Mouse (Mus musculus) heart, adult 2 months (tissue): ENCODE measurements around the gene Olfr235. TPM values are rescaled to one million over a fixed set of nuclear protein-coding genes. Genes with fewer than 3 reads are reported as not detected.
"Not testable (repeated sequence)": the region's sequence is repeated elsewhere in the genome, so short reads cannot be mapped to it uniquely, and the experiment has no call there.

Source experiments
- DNase-seq, 2 experiments: peaks; one replicate each; pipeline ENCODE4 v3.0.0; 2021
- H3K27ac ChIP-seq: fragments of 200-600 bp; 2 replicates; pipeline ENCODE4 v1.8.1; 2022
- H3K27me3 ChIP-seq: fragments of 200-500 bp; 2 replicates; pipeline ENCODE4 v1.6.1; 2012; ENCODE audit warnings: mild to moderate bottlenecking, low read length, inconsistent platforms, mixed read lengths; ENCODE audit not compliant: control insufficient read depth, insufficient read depth
- H3K36me3 ChIP-seq: fragments of 200-500 bp; 2 replicates; pipeline ENCODE4 v1.6.1; 2012; ENCODE audit warnings: low read length, inconsistent platforms; ENCODE audit not compliant: control insufficient read depth, insufficient read depth
- H3K4me1 ChIP-seq: fragments of 200-500 bp; 2 replicates; pipeline ENCODE4 v1.6.1; 2011; ENCODE audit warnings: low read length; ENCODE audit not compliant: control insufficient read depth, insufficient read depth
- H3K4me3 ChIP-seq: fragments of 200-600 bp; 2 replicates; pipeline ENCODE4 v1.8.1; 2022
- H3K79me2 ChIP-seq: fragments of 200-500 bp; replicated peaks from 2 replicates; pipeline ENCODE4 v1.6.1; 2012; ENCODE audit warnings: mild to moderate bottlenecking, inconsistent platforms, low read length, moderate library complexity, mixed read lengths; ENCODE audit not compliant: control insufficient read depth, insufficient read depth
- H3K9ac ChIP-seq: fragments of 200-500 bp; 2 replicates; pipeline ENCODE4 v1.6.1; 2012; ENCODE audit warnings: low read depth, mild to moderate bottlenecking, control low read depth, inconsistent platforms, low read length, mixed read lengths
- CTCF ChIP-seq: fragments of 200-600 bp; IDR thresholded peaks from 2 replicates; pipeline ENCODE4 v1.8.1; 2022; ENCODE audit warnings: antibody characterized with exemption, mild to moderate bottlenecking, moderate library complexity
- EP300 ChIP-seq: fragments of 200-500 bp; IDR thresholded peaks from 2 replicates; pipeline ENCODE4 v1.6.1; 2011; ENCODE audit warnings: low read depth, low read length, control low read depth; ENCODE audit not compliant: insufficient read depth
- POLR2A ChIP-seq: fragments of 200-500 bp; IDR thresholded peaks from 2 replicates; pipeline ENCODE4 v1.6.1; 2011; ENCODE audit warnings: mild to moderate bottlenecking, low read depth, low read length, control low read depth; ENCODE audit not compliant: insufficient read depth
- WGBS: fragments of 180-500 bp; shearing (Covaris S2); methylation state at CpG from one replicate; pipeline ENCODE4 v1.1.7; 2018; 5-methylcytosine and 5-hydroxymethylcytosine counted together
- intact Hi-C: fragments of 180-260 bp; cut with DNase I; formaldehyde crosslinking; loops from one replicate; pipeline ENCODE4 v1.15.1; 2025
- long read RNA-seq: library from polyadenylated mRNA; stranded (forward); transcript quantifications from one replicate; pipeline ENCODE4 v2.0.0, GENCODE M21; 2021
- polyA plus RNA-seq: library from polyadenylated mRNA; depleted of rRNA; stranded (reverse); fragments of >200 nt; gene quantifications from 2 replicates; pipeline ENCODE4 v1.2.3, GENCODE M21; 2012; rRNA removed
- total RNA-seq, 2 experiments: library from RNA; stranded (reverse); gene quantifications; 2 replicates each; pipeline ENCODE4 v1.2.3; 2021

Olfr235 gene
- not detected for total RNA-seq
- polyA plus RNA-seq = not detected in 2 replicates
- long read RNA-seq = 0 reads

- TF ChIP-seq POLR2A (no peak), CTCF (no peak), EP300 (no peak)
- Histone ChIP-seq H3K27ac (no peak within 1 kb of the TSS), H3K4me3 (no peak within 1 kb of the TSS), H3K27me3 (no peaks in the 10 kb centered on the region), H3K79me2 (no peaks in the 10 kb centered on the region), H3K9ac (no peak within 1 kb of the TSS), H3K4me1 (no peaks in the 10 kb centered on the region), H3K36me3 (no peaks in the 10 kb centered on the region)
- no peak for DNase-seq
- 34% methylated on average over 1 of the region's 1 CpGs for WGBS
- intact Hi-C loops = no loop called here
Observed at GRCm38 (mm10) chr19:12260732-12261131, at the start of gene Olfr235. Gene Olfr235, plus strand, starts transcription at chr19:12261032.

- H3K27ac ChIP-seq, H3K4me3 ChIP-seq, H3K4me1 ChIP-seq, DNase-seq, H3K36me3 ChIP-seq, H3K9ac ChIP-seq, H3K79me2 ChIP-seq, H3K27me3 ChIP-seq: not testable (repeated sequence)
- intact Hi-C loops = loop anchor here (5.0 kb wide), 1 partner anchor 55 kb away; no protein-coding TSS in a partner anchor
Observed at GRCm38 (mm10) chr19:12232496-12232895, 28.3 kb upstream of the Olfr235 start, which contains the start of gene Olfr1432. Gene Olfr1432, minus strand, starts transcription at chr19:12232596.

- Histone ChIP-seq H3K9ac (no peak within 1 kb of the TSS), H3K27me3 (no peaks in the 10 kb centered on the region), H3K4me3 (no peak within 1 kb of the TSS), H3K27ac (no peak within 1 kb of the TSS), H3K79me2 (no peaks in the 10 kb centered on the region), H3K36me3 (no peaks in the 10 kb centered on the region), H3K4me1 (no peaks in the 10 kb centered on the region)
- WGBS = 68% methylated on average over 1 of the region's 1 CpGs
- no peak for DNase-seq
- intact Hi-C loops = no loop called here
- TF ChIP-seq CTCF (no peak), EP300 (no peak), POLR2A (no peak)
Observed at GRCm38 (mm10) chr19:12241559-12241958, 19.3 kb upstream of the Olfr235 start, which contains the start of gene Olfr262. Gene Olfr262, minus strand, starts transcription at chr19:12241659.

GRCm38 (mm10) chr19:12279554-12279953 is 18.7 kb downstream of the Olfr235 start, which contains the start of gene Olfr1434:
Gene Olfr1434, plus strand, starts transcription at chr19:12279854.
- Histone ChIP-seq H3K4me3 (no peak within 1 kb of the TSS), H3K27me3 (no peaks in the 10 kb centered on the region), H3K27ac (no peak within 1 kb of the TSS), H3K79me2 (no peaks in the 10 kb centered on the region), H3K4me1 (no peaks in the 10 kb centered on the region), H3K9ac (no peak within 1 kb of the TSS), H3K36me3 (no peaks in the 10 kb centered on the region)
- TF ChIP-seq POLR2A = no peak
- no peak for TF ChIP-seq CTCF
- TF ChIP-seq EP300 = no peak
- intact Hi-C loops = no loop called here
- DNase-seq = no peak
- 51% methylated on average over 2 of the region's 2 CpGs for WGBS

GRCm38 (mm10) chr19:12292979-12293378 is 32.1 kb downstream of the Olfr235 start:
- intact Hi-C loops = no loop called here
- no peak for DNase-seq
- no peaks in the 10 kb centered on the region for H3K27me3 ChIP-seq
- H3K79me2 ChIP-seq = no peaks in the 10 kb centered on the region
- no peaks in the 10 kb centered on the region for H3K4me1 ChIP-seq
- no peak for TF ChIP-seq EP300
- TF ChIP-seq CTCF = no peak
- no peak for TF ChIP-seq POLR2A
- H3K27ac ChIP-seq = no peak overlapping the region
- no peak overlapping the region for H3K9ac ChIP-seq
- no peaks in the 10 kb centered on the region for H3K36me3 ChIP-seq
- H3K4me3 ChIP-seq = no peak overlapping the region

GRCm38 (mm10) chr19:12299030-12299429 is 38.2 kb downstream of the Olfr235 start, which contains the start of gene Olfr1436:
Gene Olfr1436, minus strand, starts transcription at chr19:12299130.
- DNase-seq = not testable (repeated sequence)

More at GRCm38 (mm10) chr19:12299030-12299429, 38.2 kb downstream of the Olfr235 start, which contains the start of gene Olfr1436:
- H3K27ac ChIP-seq, H3K79me2 ChIP-seq, H3K36me3 ChIP-seq, intact Hi-C loops, H3K9ac ChIP-seq, H3K4me1 ChIP-seq, H3K4me3 ChIP-seq, H3K27me3 ChIP-seq: not testable (repeated sequence)
- WGBS = 55% methylated on average over 1 of the region's 1 CpGs

Other genes starting within 250 kb of the Olfr235 start
- gene Olfr1423, start 219.7 kb upstream of the Olfr235 start, total RNA-seq = not detected
- not detected in 2 replicates for gene Olfr1423, start 219.7 kb upstream of the Olfr235 start, polyA plus RNA-seq
- not detected for gene Olfr1424, start 198.3 kb upstream of the Olfr235 start, total RNA-seq
- gene Olfr1424, start 198.3 kb upstream of the Olfr235 start, polyA plus RNA-seq = not detected in 2 replicates
- not detected for gene Olfr1425, start 183.3 kb upstream of the Olfr235 start, total RNA-seq
- not detected in 2 replicates for gene Olfr1425, start 183.3 kb upstream of the Olfr235 start, polyA plus RNA-seq
- gene Olfr1426, start 169.0 kb upstream of the Olfr235 start, total RNA-seq = not detected
- not detected in 2 replicates for gene Olfr1426, start 169.0 kb upstream of the Olfr235 start, polyA plus RNA-seq
- not detected for gene Olfr1427, start 157.7 kb upstream of the Olfr235 start, total RNA-seq
- not detected in 2 replicates for gene Olfr1427, start 157.7 kb upstream of the Olfr235 start, polyA plus RNA-seq
- gene Olfr1428, start 145.1 kb upstream of the Olfr235 start, total RNA-seq = not detected
- gene Olfr1428, start 145.1 kb upstream of the Olfr235 start, polyA plus RNA-seq = not detected in 2 replicates
- gene Olfr76, start 137.8 kb upstream of the Olfr235 start, total RNA-seq = not detected
- gene Olfr76, start 137.8 kb upstream of the Olfr235 start, polyA plus RNA-seq = not detected in 2 replicates
- not detected for gene Olfr1555-ps1, start 90.9 kb upstream of the Olfr235 start, total RNA-seq
- gene Olfr1555-ps1, start 90.9 kb upstream of the Olfr235 start, polyA plus RNA-seq = not detected in 2 replicates
- not detected for gene Olfr1431, start 60.4 kb upstream of the Olfr235 start, total RNA-seq
- not detected in 2 replicates for gene Olfr1431, start 60.4 kb upstream of the Olfr235 start, polyA plus RNA-seq
- gene Olfr1432, start 28.4 kb upstream of the Olfr235 start, total RNA-seq = not detected
- not detected in 2 replicates for gene Olfr1432, start 28.4 kb upstream of the Olfr235 start, polyA plus RNA-seq
- not detected for gene Olfr262, start 19.4 kb upstream of the Olfr235 start, total RNA-seq
- not detected in 2 replicates for gene Olfr262, start 19.4 kb upstream of the Olfr235 start, polyA plus RNA-seq
- gene Olfr1434, start 18.8 kb downstream of the Olfr235 start, total RNA-seq = not detected
- not detected in 2 replicates for gene Olfr1434, start 18.8 kb downstream of the Olfr235 start, polyA plus RNA-seq
- not detected for gene Olfr1436, start 38.1 kb downstream of the Olfr235 start, total RNA-seq
- gene Olfr1436, start 38.1 kb downstream of the Olfr235 start, polyA plus RNA-seq = not detected in 2 replicates
- gene Olfr1437, start 64.1 kb downstream of the Olfr235 start, total RNA-seq = not detected
- not detected in 2 replicates for gene Olfr1437, start 64.1 kb downstream of the Olfr235 start, polyA plus RNA-seq
- not detected for gene Olfr1438-ps1, start 74.9 kb downstream of the Olfr235 start, total RNA-seq
- not detected in 2 replicates for gene Olfr1438-ps1, start 74.9 kb downstream of the Olfr235 start, polyA plus RNA-seq
- gene Olfr1440, start 126.2 kb downstream of the Olfr235 start, total RNA-seq = not detected
- gene Olfr1440, start 126.2 kb downstream of the Olfr235 start, polyA plus RNA-seq = not detected in 2 replicates
- gene Olfr1441, start 156.4 kb downstream of the Olfr235 start, total RNA-seq = not detected
- gene Olfr1441, start 156.4 kb downstream of the Olfr235 start, polyA plus RNA-seq = not detected in 2 replicates
- not detected for gene Pfpl, start 166.9 kb downstream of the Olfr235 start, total RNA-seq
- not detected in 2 replicates for gene Pfpl, start 166.9 kb downstream of the Olfr235 start, polyA plus RNA-seq
- 1 to 10 TPM; 7.4 to 8.0 TPM for gene Mpeg1, start 199.7 kb downstream of the Olfr235 start, total RNA-seq
- 3.5 and 4.3 TPM in 2 replicates for gene Mpeg1, start 199.7 kb downstream of the Olfr235 start, polyA plus RNA-seq
- gene Dtx4, start 240.4 kb downstream of the Olfr235 start, total RNA-seq = 1 to 10 TPM; 5.7 to 6.2 TPM
- 3.7 and 5.0 TPM in 2 replicates for gene Dtx4, start 240.4 kb downstream of the Olfr235 start, polyA plus RNA-seq